Mouse (Mus musculus) spleen, embryonic (tissue): ENCODE measurements around the gene Olfr1220.

Experiments used
- CTCF ChIA-PET: fragments of 350-600 bp; sonication (Branson Sonifier 250); formaldehyde crosslinking; loops from one replicate; lab custom pipeline; 2022; lab: Charles Lee

The Olfr1220 gene

GRCm38 (mm10) chr2:89106735-89107134 is at the start of gene Olfr1220:
TSS of gene Olfr1220 (minus strand) at chr2:89106835.
- CTCF ChIA-PET = no interaction called here

- CTCF ChIA-PET = no interaction called here
These were observed 44.8 kb upstream of the Olfr1220 start, which contains the start of gene Olfr1223 for GRCm38 (mm10) chr2:89151460-89151859. TSS of gene Olfr1223 (minus strand) at chr2:89151560.

- CTCF ChIA-PET = no interaction called here
These were observed 26.3 kb upstream of the Olfr1220 start, which contains the start of gene Olfr1222 for GRCm38 (mm10) chr2:89132954-89133353. TSS of gene Olfr1222 (minus strand) at chr2:89133054.

DNA sequence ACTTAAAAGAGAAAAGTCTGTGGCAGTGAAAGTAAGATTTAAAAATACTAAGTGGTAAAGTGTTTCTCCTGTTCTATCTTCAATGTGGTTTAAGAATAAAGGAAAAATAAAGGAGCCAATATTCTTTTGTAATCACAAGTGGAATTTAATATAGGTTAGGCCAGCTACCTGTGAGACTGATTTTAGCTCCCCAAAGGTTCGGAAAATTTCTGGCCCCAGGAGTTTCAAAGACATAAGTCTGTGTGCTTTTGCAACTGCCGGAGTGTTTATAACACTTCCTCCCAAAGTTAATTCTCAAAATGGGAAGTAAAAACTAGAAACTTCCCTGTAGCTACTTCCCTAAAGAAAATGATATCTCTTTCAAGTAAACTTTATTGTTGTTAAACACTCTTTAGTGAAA is 10.5 kb upstream of the Olfr1220 start, which contains the start of gene Olfr1221:
Gene Olfr1221, minus strand, starts transcription at position 101 of the 400 bp plus-strand sequence.
- CTCF ChIA-PET = no interaction called here

GRCm38 (mm10) chr2:89105651-89106050 is 984 bp downstream of the Olfr1220 start:
- CTCF ChIA-PET = no interaction called here

DNA sequence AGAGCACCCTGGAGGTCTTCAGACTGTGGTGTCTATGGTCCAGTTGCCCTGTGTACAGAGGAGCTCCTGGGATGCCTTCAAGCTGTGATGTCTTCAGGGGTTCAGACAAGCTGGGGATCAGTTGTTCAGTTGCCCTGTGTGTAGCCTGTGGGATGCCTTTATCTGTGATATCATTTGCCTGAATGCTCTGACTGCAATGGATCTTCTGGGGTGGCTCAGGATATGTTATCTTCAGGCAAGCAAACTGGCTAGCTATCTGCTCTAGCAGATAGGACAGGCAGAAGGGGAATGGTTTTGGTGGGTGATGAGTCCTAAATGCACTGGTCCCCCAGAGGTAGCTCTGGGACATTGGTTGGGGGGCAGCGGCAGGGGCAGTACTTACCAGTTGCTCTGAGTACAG is 12.8 kb downstream of the Olfr1220 start:
- CTCF ChIA-PET = no interaction called here

- CTCF ChIA-PET = no interaction called here
These were observed 23.2 kb downstream of the Olfr1220 start, which contains the start of gene Olfr1219 for GRCm38 (mm10) chr2:89083413-89083812. TSS of gene Olfr1219 (minus strand) at chr2:89083513.

- CTCF ChIA-PET = no interaction called here
These were observed 25.1 kb downstream of the Olfr1220 start for GRCm38 (mm10) chr2:89081487-89081886.

DNA sequence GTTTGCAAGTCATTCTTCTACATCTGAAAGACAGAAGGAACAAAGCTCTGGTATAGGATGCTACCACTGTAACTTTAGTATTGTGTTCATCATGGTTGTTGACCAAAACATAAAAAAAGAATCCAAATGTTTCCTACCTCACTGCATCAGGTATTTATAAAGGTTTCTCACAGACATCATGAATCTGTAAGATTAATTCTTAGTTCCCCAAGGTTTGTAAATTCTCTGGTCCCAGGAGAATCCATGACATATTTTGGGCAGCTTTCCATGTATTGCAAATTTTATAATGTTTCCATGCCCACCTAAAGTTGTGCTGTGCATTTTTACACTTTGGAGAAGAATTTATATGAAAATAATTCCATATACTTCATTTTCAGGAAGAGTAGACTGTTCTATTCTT is 45.5 kb downstream of the Olfr1220 start, which contains the start of gene Olfr1218:
Gene Olfr1218, minus strand, starts transcription at position 101 of the 400 bp plus-strand sequence.
- CTCF ChIA-PET = no interaction called here
